Mouse (Mus musculus): ENCODE results near the gene Slc10a7.

DNA sequence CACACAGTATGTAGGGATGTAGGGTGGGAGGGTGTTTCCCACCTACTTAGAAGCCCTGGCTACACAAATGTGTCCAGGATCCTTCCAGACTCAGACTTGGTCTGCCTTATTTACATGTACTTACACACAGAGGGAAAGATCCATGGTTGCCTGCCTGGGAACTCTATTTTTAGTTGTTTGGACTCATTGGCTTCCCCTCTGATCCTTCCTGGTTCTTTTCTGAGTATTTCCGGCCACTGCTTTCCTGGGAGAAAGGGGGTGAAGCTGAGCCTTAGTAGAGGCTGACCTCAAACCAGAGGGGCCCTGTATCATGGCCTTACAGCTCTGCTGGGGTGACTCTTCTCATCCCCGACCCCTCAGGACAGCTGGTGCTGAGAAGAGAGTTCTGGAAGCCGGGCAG lies 232.3 kb downstream of the Slc10a7 start:
- TF ChIP-seq MAX (IDR thresholded peaks at IDR 0.05; ENCODE audit: low read depth): no peak
- TF ChIP-seq TCF3 (IDR thresholded peaks at IDR 0.05; ENCODE audit: insufficient read length, low read depth): no peak
- no peak for TF ChIP-seq USF1 (IDR thresholded peaks at IDR 0.05; ENCODE audit: low read depth)
- TF ChIP-seq POLR2A (IDR thresholded peaks at IDR 0.05; ENCODE audit: insufficient read length, low read depth): no peak
- TF ChIP-seq TCF12 (IDR thresholded peaks at IDR 0.05; ENCODE audit: insufficient read depth, poor library complexity, severe bottlenecking): no peak
- TF ChIP-seq CEBPB (IDR thresholded peaks at IDR 0.05; ENCODE audit: insufficient read depth, poor library complexity, severe bottlenecking): no peak

Data from myocyte (in vitro differentiated cells).